8 mouse cellular contexts compared by ENCODE assay signal in genomic region chr7:126583251-126583709, GRCm38 (mm10). TPM values are rescaled to one million over a fixed set of nuclear protein-coding genes. Genes with fewer than 3 reads are reported as not detected.
DNase-seq lines count a peak whose midpoint lies in the region; ATAC-seq lines count a peak whose summit lies in the region.

No protein-coding gene starts in this region.

- peak overlapping the region; percentile 53 for H3K4me3 ChIP-seq in intestine, embryonic 15.5 days (replicated peaks)

- peak overlapping the region; percentile 74 for H3K27ac ChIP-seq in intestine, embryonic 15.5 days

- peaks cover 4% of the 10 kb centered on the region; the same call in 1 of the 2 replicates for H3K4me1 ChIP-seq in intestine, embryonic 15.5 days (replicated peaks)

- 0 out of 2 replicates have a peak, but pooled peaks cover 4% of the 10 kb centered on the region for H3K27me3 ChIP-seq in intestine, embryonic 15.5 days (replicated peaks)

- ATAC-seq in intestine, embryonic 15.5 days, result peak; percentile 90
- peak; percentile 64 for ATAC-seq in megakaryocyte-erythroid progenitor cell, adult 5-6 weeks (replicated peaks; ENCODE audit: low FRiP score, low TSS enrichment, poor library complexity, severe bottlenecking)

- WGBS in intestine, embryonic 15.5 days, result under 1% methylated on average over 22 of the region's 22 CpGs

- peak overlapping the region; percentile 80 for H3K4me2 ChIP-seq in intestine, embryonic 15.5 days (replicated peaks)

- no peaks in the 10 kb centered on the region for H3K36me3 ChIP-seq in intestine, embryonic 15.5 days

- H3K9ac ChIP-seq in intestine, embryonic 15.5 days, result peak overlapping the region; percentile 43

- peak; percentile 83 for DNase-seq in adrenal gland, adult 8-10 months
- DNase-seq in embryo, embryonic 11.5 days (ENCODE audit: low read depth, low spot score), result peak; percentile 77
- peak; percentile 75 to 78 for DNase-seq in gastrocnemius, postnatal 36 days
- peak; percentile 88 to 94 for DNase-seq in left cerebral cortex, postnatal 14 days (ENCODE audit: low spot score in 2 of 2)
- peak; percentile 91 for DNase-seq in right cerebral cortex, postnatal 14 days
- peak; percentile 79 for DNase-seq in urinary bladder, postnatal 25 days (ENCODE audit: low spot score)

- H3K9me3 ChIP-seq in intestine, embryonic 15.5 days, result no peaks in the 10 kb centered on the region

- intact Hi-C loops in gastrocnemius, postnatal 36 days (cut with DNase I), result no loop called here
- intact Hi-C loops in left cerebral cortex, postnatal 14 days (cut with DNase I), result loop anchor here (5.0 kb wide), 1 partner anchor 109 kb away; no protein-coding TSS in a partner anchor

RNA-seq across cellular contexts. Expression of gene Apobr, which starts 1.5 kb away (rescaled TPM):
- total RNA-seq in adrenal gland, adult 8-10 months (2022), result 1 to 10 TPM; 1.4 to 4.3 (median 3.3) TPM
- total RNA-seq in gastrocnemius, postnatal 36 days (2021), result under 1 TPM; 0.44 to 0.46 TPM
- 0.75 and 1.8 TPM in 2 replicates for polyA plus RNA-seq in intestine, embryonic 15.5 days (2015; fragmentation: Nextera tagmentation; extraction: Ambion mirVana)
- under 1 TPM; 0.26 to 0.32 TPM for total RNA-seq in left cerebral cortex, postnatal 14 days (2021)
- 0.79 and 2.4 TPM in 2 replicates for total RNA-seq in megakaryocyte-erythroid progenitor cell, adult 5-6 weeks (2014; fragmentation: Nextera tagmentation)
- total RNA-seq in megakaryocyte-erythroid progenitor cell, adult 5-6 weeks (2017), result 0.89 and 2.4 TPM in 2 replicates

RNA-seq across cellular contexts. Expression of gene Cln3, which starts 2.3 kb away (rescaled TPM):
- total RNA-seq in adrenal gland, adult 8-10 months (2022), result 10 to 100 TPM; 25.6 to 55.5 (median 39.8) TPM
- 10 to 100 TPM; 10.7 to 11.0 TPM for total RNA-seq in gastrocnemius, postnatal 36 days (2021)
- 34.4 and 34.9 TPM in 2 replicates for polyA plus RNA-seq in intestine, embryonic 15.5 days (2015; fragmentation: Nextera tagmentation; extraction: Ambion mirVana)
- total RNA-seq in left cerebral cortex, postnatal 14 days (2021), result 10 to 100 TPM; 20.4 to 21.5 TPM
- total RNA-seq in megakaryocyte-erythroid progenitor cell, adult 5-6 weeks (2014; fragmentation: Nextera tagmentation), result 24.5 and 43.7 TPM in 2 replicates
- total RNA-seq in megakaryocyte-erythroid progenitor cell, adult 5-6 weeks (2017), result 3.8 and 9.8 TPM in 2 replicates

RNA-seq across cellular contexts. Expression of gene Il27, which starts 11.5 kb away (rescaled TPM):
- not detected for total RNA-seq in adrenal gland, adult 8-10 months (2022)
- total RNA-seq in gastrocnemius, postnatal 36 days (2021), result not detected
- polyA plus RNA-seq in intestine, embryonic 15.5 days (2015; fragmentation: Nextera tagmentation; extraction: Ambion mirVana), result not detected in 2 replicates
- total RNA-seq in left cerebral cortex, postnatal 14 days (2021), result not detected
- not detected in 2 replicates for total RNA-seq in megakaryocyte-erythroid progenitor cell, adult 5-6 weeks (2014; fragmentation: Nextera tagmentation)
- not detected in 2 replicates for total RNA-seq in megakaryocyte-erythroid progenitor cell, adult 5-6 weeks (2017)

RNA-seq across cellular contexts. Expression of gene Eif3c, which starts 17.1 kb away (rescaled TPM):
- total RNA-seq in adrenal gland, adult 8-10 months (2022), result 100 to 1,000 TPM; 206 to 258 (median 232) TPM
- 100 to 1,000 TPM; 129 to 154 TPM for total RNA-seq in gastrocnemius, postnatal 36 days (2021)
- 190 and 217 TPM in 2 replicates for polyA plus RNA-seq in intestine, embryonic 15.5 days (2015; fragmentation: Nextera tagmentation; extraction: Ambion mirVana)
- 100 to 1,000 TPM; 182 to 186 TPM for total RNA-seq in left cerebral cortex, postnatal 14 days (2021)
- total RNA-seq in megakaryocyte-erythroid progenitor cell, adult 5-6 weeks (2014; fragmentation: Nextera tagmentation), result 193 and 244 TPM in 2 replicates
- total RNA-seq in megakaryocyte-erythroid progenitor cell, adult 5-6 weeks (2017), result 286 and 298 TPM in 2 replicates

RNA-seq across cellular contexts. Expression of gene Nupr1, which starts 47.4 kb away (rescaled TPM):
- 10 to 100 TPM in 2 of 4 experiments, 1 to 10 TPM in 2; 7.9 to 17.5 (median 10.3) TPM for total RNA-seq in adrenal gland, adult 8-10 months (2022)
- total RNA-seq in gastrocnemius, postnatal 36 days (2021), result 10 to 100 TPM in 1 of 2 experiments, 1 to 10 TPM in 1; 8.5 to 11.9 TPM
- 53.4 and 111 TPM in 2 replicates for polyA plus RNA-seq in intestine, embryonic 15.5 days (2015; fragmentation: Nextera tagmentation; extraction: Ambion mirVana)
- 10 to 100 TPM; 11.5 to 15.9 TPM for total RNA-seq in left cerebral cortex, postnatal 14 days (2021)
- 6.3 TPM in 1 of 2 replicates, not detected in the other for total RNA-seq in megakaryocyte-erythroid progenitor cell, adult 5-6 weeks (2014; fragmentation: Nextera tagmentation)
- total RNA-seq in megakaryocyte-erythroid progenitor cell, adult 5-6 weeks (2017), result 2.7 and 9.9 TPM in 2 replicates

Comparison
In these comparisons a context has a peak if more than half of its experiments do, and no peak if none do; other contexts are left out.
1. Peak in every context shown above with its lines: DNase-seq, ATAC-seq, H3K4me3 ChIP-seq and H3K27ac ChIP-seq.